Mouse (Mus musculus): ENCODE data around the gene Ssh2.
"Not testable (repeated sequence)": the region's sequence is repeated elsewhere in the genome, so short reads cannot be mapped to it uniquely, and the experiment has no call there.

The Ssh2 gene

GRCm38 (mm10) chr11:77355055-77355454, 139.0 kb downstream of the Ssh2 start:
- no peak for DNase-seq

GRCm38 (mm10) chr11:77357839-77358238, 141.8 kb downstream of the Ssh2 start:
- DNase-seq = no peak

- DNase-seq = no peak
Observed at GRCm38 (mm10) chr11:77363476-77363875, 147.4 kb downstream of the Ssh2 start.

GRCm38 (mm10) chr11:77364376-77364775, 148.3 kb downstream of the Ssh2 start:
- no peak for DNase-seq

DNA sequence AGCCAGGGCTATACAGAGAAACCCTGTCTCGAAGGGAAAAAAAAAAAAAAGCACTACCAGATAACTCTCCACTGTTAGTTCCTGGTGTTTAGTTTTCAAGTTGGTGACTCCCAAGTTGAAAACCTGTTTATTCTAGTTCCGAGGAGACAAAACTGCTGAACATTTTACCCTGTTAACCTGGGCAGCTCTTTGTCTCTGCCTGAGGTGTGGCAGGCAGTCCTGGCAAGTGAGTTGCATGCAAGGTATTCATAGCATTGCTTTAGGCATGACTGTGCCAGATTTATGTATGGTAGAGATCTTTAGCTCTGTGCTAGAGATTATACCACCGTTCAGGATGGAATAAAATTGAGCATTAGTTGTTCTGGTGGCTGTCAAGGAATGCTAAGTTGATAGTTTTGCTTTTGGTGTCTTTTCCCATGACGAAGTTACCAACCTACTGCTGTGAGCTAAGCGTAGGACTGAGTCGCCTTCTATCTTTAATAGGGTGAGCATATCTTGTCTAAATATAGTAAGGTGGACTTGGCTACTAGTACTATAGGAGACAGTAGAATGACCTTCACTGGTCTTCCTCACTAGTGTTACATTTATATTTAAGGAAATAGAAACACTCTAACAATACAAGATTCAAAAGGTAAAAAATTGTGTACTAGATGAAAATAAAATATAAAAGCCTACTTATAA, 149.8 kb downstream of the Ssh2 start:
- no peak for DNase-seq

GRCm38 (mm10) chr11:77367541-77368270, 151.6 kb downstream of the Ssh2 start:
- DNase-seq = no peak

DNA sequence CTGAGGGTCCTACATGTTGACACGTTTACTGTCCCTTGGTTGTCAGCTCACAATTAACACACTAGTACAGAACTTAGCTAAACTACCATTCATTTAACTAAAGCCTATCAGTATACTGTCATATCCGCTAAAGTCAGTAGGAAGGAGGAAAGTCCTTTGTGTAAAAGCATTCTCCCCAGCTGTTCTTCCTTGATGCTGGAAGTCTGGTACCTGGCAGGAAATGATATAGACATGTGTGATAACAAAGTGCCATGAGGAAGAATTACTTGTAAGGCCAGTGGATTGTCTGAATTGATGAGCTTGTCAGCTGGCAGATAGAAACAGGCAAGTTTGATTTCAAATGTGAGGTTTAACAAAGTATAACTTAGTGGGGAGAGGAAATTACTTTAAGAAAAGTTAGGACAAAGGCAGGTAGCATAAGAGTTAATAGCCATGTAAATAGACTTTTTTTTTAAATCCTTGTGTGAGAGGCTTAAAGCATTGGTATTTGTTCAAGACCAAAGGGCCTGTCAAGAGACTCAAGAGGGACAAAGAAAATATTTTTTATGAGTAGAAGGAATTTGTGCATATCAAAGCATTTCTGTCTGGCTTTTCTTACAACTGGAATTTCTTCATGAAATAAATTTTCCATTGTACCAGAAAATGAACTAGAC, 153.2 kb downstream of the Ssh2 start:
- DNase-seq = no peak

DNA sequence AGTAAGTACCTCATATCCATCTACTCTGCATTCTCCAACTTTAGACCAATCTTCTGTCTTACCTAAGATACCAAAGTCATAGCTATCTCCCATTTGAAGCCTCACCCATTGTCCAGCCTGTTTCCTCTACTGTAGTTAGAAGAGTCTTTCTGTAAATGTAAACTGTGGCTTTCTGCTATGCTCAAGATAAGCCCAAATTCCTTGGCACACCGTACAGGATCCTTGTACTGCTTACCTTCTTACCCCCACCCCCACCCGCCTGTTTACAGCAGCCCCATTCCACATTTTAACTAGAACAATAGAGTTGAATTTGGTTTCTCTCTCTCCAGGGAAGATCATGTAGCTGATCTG, 153.7 kb downstream of the Ssh2 start:
- no peak for DNase-seq

- peak; percentile 23 for DNase-seq
Observed at GRCm38 (mm10) chr11:77371088-77371487, 155.0 kb downstream of the Ssh2 start.

DNA sequence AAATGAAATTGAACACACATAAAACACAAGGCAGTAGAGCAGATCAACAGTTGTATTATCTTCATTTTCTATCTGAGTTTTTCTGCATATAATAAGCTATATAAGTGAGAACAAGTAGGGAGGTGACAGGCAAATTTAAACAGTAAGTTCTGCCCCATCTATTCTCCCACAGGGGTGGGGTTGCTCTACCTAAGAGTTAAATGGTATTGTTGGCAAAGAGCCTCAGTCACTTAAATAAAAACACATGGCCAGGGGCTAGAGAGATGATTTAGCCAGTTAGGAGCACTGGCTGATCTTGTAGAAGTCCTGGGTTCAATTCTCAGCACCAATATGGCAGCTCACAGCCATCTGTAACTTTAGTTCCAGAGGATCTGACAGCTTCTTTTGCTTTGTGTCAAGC, 155.6 kb downstream of the Ssh2 start:
- DNase-seq = no peak

GRCm38 (mm10) chr11:77372196-77372904, 156.3 kb downstream of the Ssh2 start:
- peak; percentile 56 for DNase-seq

- no peak for DNase-seq
Observed at GRCm38 (mm10) chr11:77378622-77379021, 162.5 kb downstream of the Ssh2 start.

DNA sequence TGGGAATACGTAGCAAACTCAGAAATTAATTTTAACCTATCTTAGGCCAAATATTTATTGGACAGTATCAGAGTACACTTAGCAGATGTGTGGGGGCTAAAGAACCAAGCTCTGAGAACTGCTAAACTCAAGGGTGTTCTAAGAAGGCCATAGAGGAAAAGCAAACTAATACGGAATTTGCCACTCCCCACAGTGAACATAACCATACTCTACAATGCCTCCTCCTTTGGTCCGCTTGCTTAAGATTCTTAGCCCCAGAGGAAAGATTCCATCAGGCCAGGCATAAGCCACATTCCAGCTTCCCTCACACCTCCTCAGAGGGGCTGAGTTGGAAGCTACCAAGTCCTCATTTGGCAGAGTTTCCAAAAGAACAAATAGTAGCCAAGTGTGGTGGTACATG, 165.1 kb downstream of the Ssh2 start:
- no peak for DNase-seq

DNA sequence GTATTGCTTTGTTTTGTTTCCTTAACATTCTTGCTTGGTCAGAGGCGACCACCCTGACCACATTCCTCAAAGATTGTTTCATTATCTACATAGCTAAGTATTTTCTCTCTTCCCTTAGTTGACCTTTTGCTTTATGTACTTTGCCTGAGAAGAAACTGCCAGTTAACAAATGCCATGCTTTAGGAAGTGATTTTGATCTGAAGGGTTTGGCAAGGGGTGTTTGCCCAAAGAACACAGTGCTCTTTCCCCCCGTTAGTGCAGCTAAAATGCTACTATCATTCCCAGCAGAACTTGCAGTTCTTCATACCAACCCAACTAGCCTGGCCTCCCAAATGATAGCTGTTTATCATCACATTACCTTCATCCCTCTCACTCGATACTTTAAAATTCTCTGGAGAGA, 168.1 kb downstream of the Ssh2 start:
- no peak for DNase-seq

- DNase-seq = peak; percentile 48
Observed at GRCm38 (mm10) chr11:77385706-77386690, 169.9 kb downstream of the Ssh2 start.

DNA sequence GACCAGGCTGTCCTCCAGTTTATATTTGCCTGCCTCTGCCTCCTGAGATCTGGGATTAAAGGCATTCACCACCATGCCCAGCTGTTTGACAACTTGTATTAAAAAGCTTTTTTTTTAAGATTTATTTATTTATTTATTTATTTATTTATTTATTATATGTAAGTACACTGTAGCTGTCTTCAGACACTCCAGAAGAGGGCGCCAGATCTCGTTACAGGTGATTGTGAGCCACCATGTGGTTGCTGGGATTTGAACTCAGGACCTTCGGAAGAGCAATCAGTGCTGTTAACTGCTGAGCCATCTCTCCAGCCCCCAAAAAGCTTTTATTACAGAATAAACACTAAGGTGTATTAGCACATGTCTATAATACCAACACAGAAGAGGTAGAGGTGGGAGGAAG, 172.1 kb downstream of the Ssh2 start:
- not testable (repeated sequence) for DNase-seq

- DNase-seq = no peak
Observed at GRCm38 (mm10) chr11:77395539-77395938, 179.5 kb downstream of the Ssh2 start.

DNA sequence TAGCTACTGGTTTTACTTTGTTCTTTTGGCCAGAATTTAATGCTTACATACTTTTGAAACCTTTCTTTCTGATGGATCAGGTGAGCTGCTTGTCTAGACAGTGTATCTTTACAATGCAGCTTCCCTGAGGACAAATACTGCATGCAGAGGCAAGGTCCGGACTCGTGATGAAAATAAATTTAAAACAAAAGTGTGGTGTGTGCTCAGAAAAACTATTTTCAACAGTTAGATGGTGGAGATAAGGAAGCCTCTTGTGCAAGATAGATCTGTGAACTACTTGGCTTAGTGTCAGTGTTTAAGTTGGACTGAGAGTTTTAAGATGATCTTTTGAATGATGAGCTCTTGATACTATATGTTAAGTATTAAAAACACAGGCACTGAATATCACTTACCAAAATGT, 186.4 kb downstream of the Ssh2 start:
- DNase-seq = no peak

- no peak for DNase-seq
Observed at GRCm38 (mm10) chr11:77406329-77406728, 190.2 kb downstream of the Ssh2 start.

DNA sequence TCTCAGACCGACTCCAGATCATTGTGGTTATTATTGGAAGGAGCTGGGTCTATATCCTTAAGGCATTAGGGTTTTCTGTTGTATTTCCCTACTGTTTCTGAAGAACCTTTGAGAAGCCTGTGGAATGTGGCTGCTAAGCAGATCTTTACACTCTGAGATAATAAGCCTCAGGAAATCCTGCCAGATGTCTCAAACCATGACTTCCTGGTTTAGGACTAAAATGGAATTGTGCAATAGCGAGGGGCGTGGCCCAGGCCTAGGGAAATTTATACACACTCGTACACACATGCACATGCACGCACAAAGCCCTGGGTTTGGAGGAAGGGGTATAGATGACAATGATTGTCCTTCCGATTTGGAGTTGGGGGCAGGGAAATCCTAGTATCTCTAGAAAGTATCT, 193.8 kb downstream of the Ssh2 start:
- DNase-seq = peak; percentile 10

GRCm38 (mm10) chr11:77411284-77411683, 195.2 kb downstream of the Ssh2 start:
- DNase-seq = no peak

- DNase-seq = no peak
Observed at GRCm38 (mm10) chr11:77414141-77414839, 198.2 kb downstream of the Ssh2 start.

Data from thymus, postnatal 25 days (tissue).